Mouse (Mus musculus) embryonic facial prominence, embryonic 13.5 days (tissue): Measurements from ENCODE around the gene Nme7. TPM values are rescaled to one million over a fixed set of nuclear protein-coding genes. Genes with fewer than 3 reads are reported as not detected.

Experiments
- ATAC-seq: fragments of 200-750 bp; cut with Nextera tagmentation; 2 replicates; pipeline ENCODE4 v1.8.0; 2017; ENCODE audit warnings: low read depth; ENCODE audit not compliant: insufficient number of reproducible peaks, insufficient read depth, low FRiP score, low TSS enrichment
- H3K27ac ChIP-seq: fragments of 300-500 bp; sonication (generic); 2 replicates; pipeline ENCODE4 v1.5.1; 2015; ENCODE audit warnings: moderate library complexity, mild to moderate bottlenecking, inconsistent platforms
- H3K27me3 ChIP-seq: fragments of 300-500 bp; sonication (generic); 2 replicates; pipeline ENCODE4 v1.6.1; 2015; ENCODE audit warnings: mild to moderate bottlenecking, inconsistent platforms
- H3K36me3 ChIP-seq: fragments of 300-500 bp; sonication (generic); 2 replicates; pipeline ENCODE4 v1.6.1; 2015; ENCODE audit warnings: mild to moderate bottlenecking, inconsistent platforms
- H3K4me1 ChIP-seq: fragments of 300-500 bp; sonication (generic); 2 replicates; pipeline ENCODE4 v1.6.1; 2015; ENCODE audit warnings: inconsistent platforms
- H3K4me2 ChIP-seq: fragments of 300-500 bp; sonication (generic); 2 replicates; pipeline ENCODE4 v1.6.1; 2015; ENCODE audit warnings: moderate library complexity, mild to moderate bottlenecking, inconsistent platforms
- H3K4me3 ChIP-seq: fragments of 300-500 bp; sonication (generic); 2 replicates; pipeline ENCODE4 v1.5.1; 2015; ENCODE audit warnings: mild to moderate bottlenecking, inconsistent platforms
- H3K9ac ChIP-seq: fragments of 300-500 bp; sonication (generic); 2 replicates; pipeline ENCODE4 v1.6.1; 2015; ENCODE audit warnings: mild to moderate bottlenecking, inconsistent platforms
- H3K9me3 ChIP-seq: fragments of 300-500 bp; sonication (generic); 2 replicates; pipeline ENCODE4 v1.6.1; 2016; ENCODE audit warnings: inconsistent platforms
- WGBS: fragments of 180-500 bp; shearing (Covaris S2); methylation state at CpG from one replicate; pipeline ENCODE4 v1.1.7; 2015; ENCODE audit warnings: mixed read lengths; 5-methylcytosine and 5-hydroxymethylcytosine counted together
- polyA plus RNA-seq: library from polyadenylated mRNA; unstranded; fragments of >200 nt; fragmentation: Nextera tagmentation; extraction: Ambion mirVana; gene quantifications from 2 replicates; pipeline ENCODE4 v1.2.1, GENCODE M21; 2015

The Nme7 gene
- polyA plus RNA-seq, 1 experiment from 2014 or later = 48.3 TPM

DNA sequence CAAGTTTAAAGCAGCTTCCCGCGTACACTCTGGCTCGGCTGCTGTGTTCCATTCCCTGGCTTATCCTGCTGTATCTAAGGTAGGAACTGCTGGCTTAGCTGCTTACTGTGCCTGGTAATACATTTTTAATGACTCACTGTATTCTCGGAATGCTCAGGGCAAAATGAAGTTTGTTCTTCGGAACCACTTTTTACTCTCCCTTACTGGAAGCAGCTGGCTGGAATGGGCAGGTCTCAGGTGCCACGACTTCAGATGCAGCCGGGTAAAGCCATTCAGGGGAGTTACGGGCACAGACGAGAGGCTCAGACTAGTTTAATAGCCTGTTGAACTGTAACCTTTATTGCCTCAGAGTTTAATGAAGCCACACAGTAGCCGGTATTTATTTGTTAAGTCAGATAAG is 17.5 kb downstream of the Nme7 start:
- no peak overlapping the region for H3K4me2 ChIP-seq
- H3K9ac ChIP-seq = no peak overlapping the region
- no peaks in the 10 kb centered on the region for H3K9me3 ChIP-seq
- 82% methylated on average over 10 of the region's 10 CpGs for WGBS
- no peak overlapping the region for H3K27ac ChIP-seq
- H3K4me1 ChIP-seq = no peaks in the 10 kb centered on the region
- H3K4me3 ChIP-seq = no peak overlapping the region
- peaks cover 5% of the 10 kb centered on the region; the same call in 1 of the 2 replicates for H3K36me3 ChIP-seq
- H3K27me3 ChIP-seq = no peaks in the 10 kb centered on the region
- no peak for ATAC-seq

DNA sequence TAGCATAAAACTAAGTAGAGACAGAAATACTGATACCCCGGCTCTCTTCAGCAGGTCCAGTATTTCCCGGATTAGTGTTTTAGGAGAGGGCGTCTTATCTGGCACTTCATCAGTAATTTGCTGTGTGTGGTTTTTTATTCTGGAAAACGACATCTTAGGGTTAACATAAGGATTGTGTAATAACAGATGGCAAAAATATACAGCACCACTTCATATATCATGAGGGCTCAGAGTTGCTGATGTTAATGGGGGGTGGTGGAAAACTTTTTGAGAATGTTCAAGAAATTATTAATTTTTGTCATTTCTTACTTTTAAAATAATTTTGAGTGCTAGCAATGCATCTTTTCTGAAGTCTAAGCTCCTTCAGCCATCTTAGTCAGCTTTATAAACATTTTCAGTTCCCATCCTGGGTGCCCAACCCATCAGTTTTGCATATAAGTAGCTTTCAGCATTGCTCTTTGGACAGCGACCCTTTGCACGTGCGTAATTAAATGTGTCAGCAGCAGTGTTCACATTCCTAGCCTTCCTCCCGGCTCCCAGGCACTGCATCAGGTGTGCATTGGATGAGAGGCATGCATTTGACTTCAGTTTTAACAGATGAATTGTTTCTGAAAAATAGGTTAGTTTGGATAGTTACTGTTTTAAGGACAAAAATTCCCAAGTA is 19.2 kb downstream of the Nme7 start:
- WGBS = 78% methylated on average over 8 of the region's 8 CpGs
- H3K4me3 ChIP-seq = no peak overlapping the region
- no peak overlapping the region for H3K4me2 ChIP-seq
- no peak for ATAC-seq
- H3K9me3 ChIP-seq = no peaks in the 10 kb centered on the region
- peaks cover 6% of the 10 kb centered on the region; the same call in 1 of the 2 replicates for H3K36me3 ChIP-seq
- no peak overlapping the region for H3K9ac ChIP-seq
- H3K4me1 ChIP-seq = peaks cover 3% of the 10 kb centered on the region; the same call in 1 of the 2 replicates
- no peaks in the 10 kb centered on the region for H3K27me3 ChIP-seq
- H3K27ac ChIP-seq = no peak overlapping the region

GRCm38 (mm10) chr1:164324221-164324620 is 20.3 kb downstream of the Nme7 start:
- H3K4me2 ChIP-seq = no peak overlapping the region
- WGBS = 92% methylated on average over 4 of the region's 4 CpGs

GRCm38 (mm10) chr1:164324878-164325277 is 21.0 kb downstream of the Nme7 start:
- Histone ChIP-seq H3K27ac (no peak overlapping the region), H3K4me3 (no peak overlapping the region), H3K36me3 (peaks cover 7% of the 10 kb centered on the region), H3K4me1 (peaks cover 3% of the 10 kb centered on the region; the same call in 1 of the 2 replicates), H3K9ac (no peak overlapping the region), H3K27me3 (no peaks in the 10 kb centered on the region), H3K9me3 (no peaks in the 10 kb centered on the region), H3K4me2 (no peak overlapping the region)
- no peak for ATAC-seq
- WGBS = 84% methylated on average over 2 of the region's 2 CpGs

More at GRCm38 (mm10) chr1:164324221-164324620, 20.3 kb downstream of the Nme7 start:
- Histone ChIP-seq H3K4me1 (peaks cover 3% of the 10 kb centered on the region; the same call in 1 of the 2 replicates), H3K27ac (no peak overlapping the region), H3K4me3 (no peak overlapping the region), H3K27me3 (no peaks in the 10 kb centered on the region), H3K9me3 (no peaks in the 10 kb centered on the region), H3K36me3 (peaks cover 6% of the 10 kb centered on the region), H3K9ac (no peak overlapping the region)
- no peak for ATAC-seq

DNA sequence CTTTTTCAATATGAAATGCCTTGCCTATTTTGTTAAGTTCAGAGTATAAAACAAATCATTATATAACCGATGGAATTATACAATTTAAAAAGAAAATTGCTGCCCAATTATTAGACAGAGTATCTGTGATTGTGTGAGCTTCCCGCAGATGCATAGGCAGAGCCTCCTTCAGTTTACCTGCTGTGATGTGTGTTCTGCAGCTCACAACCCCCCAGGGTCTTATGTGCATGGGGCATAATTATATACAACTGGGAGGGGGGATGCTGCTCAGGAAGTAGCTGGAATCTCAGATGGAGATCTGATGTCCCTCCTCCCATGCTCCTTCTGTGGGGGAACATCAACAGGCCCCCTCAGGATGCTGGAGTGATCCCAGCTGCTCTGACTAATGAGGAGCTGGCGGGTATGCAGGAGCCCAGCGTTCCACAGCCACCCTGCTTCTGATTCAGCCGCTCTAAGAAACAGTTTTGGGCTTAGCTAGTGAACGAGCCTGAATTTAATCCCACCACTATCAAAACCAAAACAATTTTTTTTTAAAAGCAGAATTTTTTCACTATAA is 22.8 kb downstream of the Nme7 start:
- Histone ChIP-seq H3K4me2 (no peak overlapping the region), H3K27me3 (no peaks in the 10 kb centered on the region), H3K4me3 (no peak overlapping the region), H3K27ac (no peak overlapping the region), H3K9me3 (no peaks in the 10 kb centered on the region), H3K4me1 (peaks cover 3% of the 10 kb centered on the region; the same call in 1 of the 2 replicates), H3K36me3 (peaks cover 16% of the 10 kb centered on the region), H3K9ac (no peak overlapping the region)
- WGBS = 53% methylated on average over 6 of the region's 6 CpGs
- ATAC-seq = no peak

DNA sequence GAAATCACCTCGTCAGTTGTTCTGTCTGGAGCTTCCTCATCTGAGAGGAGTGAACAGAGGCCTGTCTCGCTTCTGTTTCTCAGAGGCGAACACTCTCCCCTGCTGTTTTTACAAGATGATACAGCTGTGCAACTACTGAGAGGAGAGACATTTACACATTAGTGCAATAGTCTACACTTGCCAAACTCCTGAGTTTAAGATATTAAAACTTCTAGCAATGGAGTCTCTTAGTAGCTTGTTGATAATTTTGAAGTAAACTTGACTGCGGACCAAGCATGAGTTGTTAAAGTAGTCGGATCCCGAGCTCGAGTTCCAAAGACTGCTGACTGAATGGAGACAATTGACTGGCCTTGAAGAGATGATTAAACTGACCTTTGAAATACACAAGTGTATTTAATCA is 23.8 kb downstream of the Nme7 start:
- WGBS = 87% methylated on average over 7 of the region's 7 CpGs
- no peak for ATAC-seq

GRCm38 (mm10) chr1:164332559-164332958 is 28.6 kb downstream of the Nme7 start:
- Histone ChIP-seq H3K9me3 (no peaks in the 10 kb centered on the region), H3K4me3 (no peak overlapping the region)

More for the DNA sequence above, 23.8 kb downstream of the Nme7 start:
- Histone ChIP-seq H3K27ac (no peak overlapping the region), H3K4me2 (no peak overlapping the region), H3K36me3 (peaks cover 19% of the 10 kb centered on the region), H3K9me3 (no peaks in the 10 kb centered on the region), H3K4me1 (peaks cover 3% of the 10 kb centered on the region; the same call in 1 of the 2 replicates), H3K27me3 (no peaks in the 10 kb centered on the region), H3K9ac (no peak overlapping the region), H3K4me3 (no peak overlapping the region)

DNA sequence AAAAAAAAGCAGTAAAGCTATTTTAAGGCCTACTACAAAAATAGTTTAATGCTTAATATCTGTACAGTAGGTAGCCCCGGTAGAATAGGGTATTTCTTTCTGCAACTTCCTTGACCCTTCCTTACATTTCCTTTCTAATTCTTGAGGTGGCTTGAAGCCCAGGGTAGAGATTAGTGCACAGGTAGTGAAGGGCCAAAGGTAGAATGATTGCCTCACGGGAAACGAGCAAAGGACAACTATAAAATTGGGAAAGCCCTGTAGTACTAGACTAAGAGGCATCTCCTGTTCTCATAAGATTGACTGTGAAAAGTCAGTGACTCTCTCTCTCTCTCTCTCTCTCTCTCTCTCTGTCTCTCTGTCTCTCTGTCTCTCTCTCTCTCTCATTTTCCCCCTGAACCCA is 31.5 kb downstream of the Nme7 start:
- no peak for ATAC-seq
- Histone ChIP-seq H3K36me3 (peaks cover 35% of the 10 kb centered on the region), H3K4me2 (no peak overlapping the region), H3K27ac (no peak overlapping the region), H3K9ac (no peak overlapping the region), H3K4me3 (no peak overlapping the region), H3K9me3 (no peaks in the 10 kb centered on the region), H3K4me1 (no peaks in the 10 kb centered on the region), H3K27me3 (no peaks in the 10 kb centered on the region)
- WGBS = 93% methylated on average over 3 of the region's 3 CpGs

More at GRCm38 (mm10) chr1:164332559-164332958, 28.6 kb downstream of the Nme7 start:
- Histone ChIP-seq H3K9ac (no peak overlapping the region), H3K27me3 (no peaks in the 10 kb centered on the region), H3K4me1 (no peaks in the 10 kb centered on the region), H3K27ac (no peak overlapping the region), H3K36me3 (peaks cover 41% of the 10 kb centered on the region), H3K4me2 (no peak overlapping the region)
- 73% methylated on average over 11 of the region's 11 CpGs for WGBS
- ATAC-seq = no peak

DNA sequence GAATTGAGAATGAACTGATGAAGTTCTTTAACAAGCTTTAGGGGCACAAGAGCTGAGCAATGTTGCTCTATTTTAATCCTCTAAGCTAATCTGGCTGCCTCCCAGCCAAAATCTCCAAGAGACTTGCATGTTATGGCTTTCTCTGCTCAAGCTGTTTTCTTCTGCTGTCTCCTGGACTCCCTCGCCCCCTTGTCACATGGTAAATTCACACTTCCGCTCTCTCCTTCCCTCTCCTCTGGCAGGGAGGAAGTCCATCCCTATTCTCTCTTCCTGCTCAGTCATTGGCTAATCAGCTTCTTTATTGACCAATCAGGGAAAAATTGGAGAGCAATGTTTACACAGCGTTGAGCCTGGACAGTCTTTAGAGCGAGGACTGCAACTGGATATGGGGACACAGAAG is 31.9 kb downstream of the Nme7 start:
- WGBS = 82% methylated on average over 4 of the region's 4 CpGs
- no peaks in the 10 kb centered on the region for H3K27me3 ChIP-seq
- H3K9ac ChIP-seq = no peak overlapping the region
- H3K9me3 ChIP-seq = no peaks in the 10 kb centered on the region
- H3K27ac ChIP-seq = no peak overlapping the region
- peaks cover 34% of the 10 kb centered on the region for H3K36me3 ChIP-seq
- no peak overlapping the region for H3K4me3 ChIP-seq
- no peaks in the 10 kb centered on the region for H3K4me1 ChIP-seq
- no peak for ATAC-seq
- no peak overlapping the region for H3K4me2 ChIP-seq

DNA sequence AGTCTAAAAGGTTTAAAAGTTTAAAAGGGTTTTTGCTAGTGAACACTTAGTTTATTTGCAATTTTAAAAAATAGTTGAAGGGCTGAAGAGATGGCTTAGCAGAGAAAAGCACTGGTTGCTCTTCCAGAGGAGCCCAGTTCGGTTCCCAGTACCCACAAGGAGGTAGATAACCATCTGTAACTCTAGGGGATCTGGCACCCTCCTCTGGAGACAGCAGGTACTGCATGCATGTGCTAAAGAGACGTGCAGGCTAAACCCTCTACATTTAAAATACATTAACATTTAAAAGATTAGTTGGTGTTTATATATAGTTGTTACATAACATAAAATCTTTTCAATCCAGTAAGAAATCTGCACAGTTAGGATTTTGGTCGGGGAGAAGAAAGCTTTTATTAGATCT is 38.2 kb downstream of the Nme7 start:
- no peak overlapping the region for H3K4me2 ChIP-seq
- H3K27me3 ChIP-seq = no peaks in the 10 kb centered on the region
- no peak for ATAC-seq
- no peak overlapping the region for H3K4me3 ChIP-seq
- no peak overlapping the region for H3K27ac ChIP-seq
- 87% methylated on average over 3 of the region's 3 CpGs for WGBS
- H3K9me3 ChIP-seq = no peaks in the 10 kb centered on the region
- no peak overlapping the region for H3K9ac ChIP-seq
- H3K4me1 ChIP-seq = no peaks in the 10 kb centered on the region
- H3K36me3 ChIP-seq = peaks cover 37% of the 10 kb centered on the region

GRCm38 (mm10) chr1:164353443-164353842 is 49.5 kb downstream of the Nme7 start:
- no peak overlapping the region for H3K9ac ChIP-seq
- no peaks in the 10 kb centered on the region for H3K27me3 ChIP-seq
- WGBS = 55% methylated on average over 3 of the region's 3 CpGs
- no peak overlapping the region for H3K4me3 ChIP-seq
- ATAC-seq = no peak
- no peaks in the 10 kb centered on the region for H3K4me1 ChIP-seq
- H3K36me3 ChIP-seq = peaks cover 11% of the 10 kb centered on the region
- H3K4me2 ChIP-seq = no peak overlapping the region
- no peaks in the 10 kb centered on the region for H3K9me3 ChIP-seq
- no peak overlapping the region for H3K27ac ChIP-seq

- H3K9ac ChIP-seq = no peak overlapping the region
- no peak for ATAC-seq
- no peaks in the 10 kb centered on the region for H3K9me3 ChIP-seq
- no peak overlapping the region for H3K4me2 ChIP-seq
- no peak overlapping the region for H3K4me3 ChIP-seq
- H3K27me3 ChIP-seq = no peaks in the 10 kb centered on the region
- no peak overlapping the region for H3K27ac ChIP-seq
- 72% methylated on average over 3 of the region's 3 CpGs for WGBS
- H3K36me3 ChIP-seq = 0 out of 2 replicates have a peak, but pooled peaks cover 3% of the 10 kb centered on the region
- no peaks in the 10 kb centered on the region for H3K4me1 ChIP-seq
These were observed 54.1 kb downstream of the Nme7 start for GRCm38 (mm10) chr1:164357995-164358394.
